ENCODE assay signal across 9 mouse cellular contexts in the genomic region with DNA sequence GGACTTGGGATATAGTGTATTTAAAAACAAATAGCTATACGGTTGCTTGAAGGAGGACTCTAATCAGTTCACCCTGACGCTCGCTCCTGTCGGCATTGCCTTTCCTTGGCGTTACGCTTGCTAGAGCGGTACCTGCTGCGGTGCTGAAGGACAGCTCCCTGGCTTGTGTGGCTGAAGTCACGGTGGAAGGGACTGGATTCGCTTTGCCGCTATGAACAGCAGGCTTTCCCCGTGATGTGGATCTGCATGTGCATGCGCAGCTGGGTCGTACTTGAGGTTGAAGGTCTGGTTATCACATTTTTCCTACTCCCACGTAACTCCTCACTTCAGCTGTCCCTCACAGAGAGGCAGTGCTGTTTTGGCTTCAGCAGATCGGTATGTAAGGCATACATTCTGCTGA. TPM values are rescaled to one million over a fixed set of nuclear protein-coding genes. Genes with fewer than 3 reads are reported as not detected.
DNase-seq lines count a peak whose midpoint lies in the region; ATAC-seq lines count a peak whose summit lies in the region.
"Had no signal": no experiment of that assay in that cellular context is flagged by ENCODE, and none has a peak within 500 bp of the region (broad histone marks: within the 10 kb centered on the region; RNA-seq: fewer than 3 reads in every experiment).

No protein-coding gene starts in this region.

- no peaks in the 10 kb centered on the region for H3K9me3 ChIP-seq in forebrain, embryonic 16.5 days (ENCODE audit: control insufficient read depth, low read length)
- H3K9me3 ChIP-seq in hindbrain, embryonic 16.5 days (ENCODE audit: control insufficient read depth, low read length): no peaks in the 10 kb centered on the region
- H3K9me3 ChIP-seq in midbrain, embryonic 15.5 days: no peaks in the 10 kb centered on the region
- H3K9me3 ChIP-seq: heart, embryonic 13.5 days had no signal

- H3K4me3 ChIP-seq in forebrain, embryonic 16.5 days (replicated peaks; ENCODE audit: low read length): peak overlapping the region; percentile 83
- peak overlapping the region; percentile 94 for H3K4me3 ChIP-seq in hindbrain, embryonic 16.5 days (ENCODE audit: low read length)
- H3K4me3 ChIP-seq in midbrain, embryonic 15.5 days: peak overlapping the region; percentile 93
- H3K4me3 ChIP-seq: heart, embryonic 13.5 days had no signal

- H3K4me1 ChIP-seq in forebrain, embryonic 16.5 days (replicated peaks; ENCODE audit: control insufficient read depth, insufficient read depth, low read length): peaks cover 25% of the 10 kb centered on the region
- peaks cover 22% of the 10 kb centered on the region for H3K4me1 ChIP-seq in hindbrain, embryonic 16.5 days (ENCODE audit: control insufficient read depth, insufficient read depth, low read depth, low read length)
- H3K4me1 ChIP-seq in midbrain, embryonic 15.5 days: peaks cover 42% of the 10 kb centered on the region

- no peak overlapping the region for H3K27ac ChIP-seq in forebrain, embryonic 16.5 days (ENCODE audit: low read length)
- no peak overlapping the region for H3K27ac ChIP-seq in hindbrain, embryonic 16.5 days (ENCODE audit: low read depth, low read length)
- H3K27ac ChIP-seq in midbrain, embryonic 15.5 days: no peak overlapping the region
- H3K27ac ChIP-seq: heart, embryonic 13.5 days had no signal

- H3K9ac ChIP-seq in forebrain, embryonic 16.5 days (replicated peaks; ENCODE audit: low read depth, low read length): peak overlapping the region; percentile 44; the same call in 1 of the 2 replicates
- H3K9ac ChIP-seq in hindbrain, embryonic 16.5 days (ENCODE audit: low read depth, low read length): peak overlapping the region; percentile 25; the same call in 1 of the 2 replicates
- peak overlapping the region; percentile 17 for H3K9ac ChIP-seq in midbrain, embryonic 15.5 days
- H3K9ac ChIP-seq: heart, embryonic 13.5 days had no signal

- H3K27me3 ChIP-seq in forebrain, embryonic 16.5 days (replicated peaks; ENCODE audit: control insufficient read depth, insufficient read depth, low read length): peaks cover 3% of the 10 kb centered on the region; the same call in 1 of the 2 replicates
- H3K27me3 ChIP-seq in hindbrain, embryonic 16.5 days (replicated peaks; ENCODE audit: control insufficient read depth, insufficient read depth, low read length): no peaks in the 10 kb centered on the region; the same call in 1 of the 2 replicates
- H3K27me3 ChIP-seq in midbrain, embryonic 15.5 days (replicated peaks): 0 out of 2 replicates have a peak, but pooled peaks cover 3% of the 10 kb centered on the region
- peaks cover 3% of the 10 kb centered on the region; the same call in 1 of the 2 replicates for H3K27me3 ChIP-seq in splenic B cell, adult 2 months (ENCODE audit: control insufficient read depth, insufficient read depth, low read length, poor library complexity, severe bottlenecking)

- intact Hi-C loops in left cerebral cortex, postnatal 36 days (cut with DNase I): loop anchor here (5.0 kb wide), 2 partner anchors 41 to 89 kb away; no protein-coding TSS in a partner anchor

- 5% methylated on average over 16 of the region's 16 CpGs for WGBS in forebrain, embryonic 16.5 days
- 4% methylated on average over 16 of the region's 16 CpGs for WGBS in hindbrain, embryonic 16.5 days
- 7% methylated on average over 16 of the region's 16 CpGs for WGBS in midbrain, embryonic 15.5 days

- DNase-seq in MEL-GATA-1-ER (ENCODE audit: extremely low read depth, low read depth): peak; percentile 8
- DNase-seq in adrenal gland, postnatal 25 days: peak; percentile 85
- DNase-seq in left cerebral cortex, postnatal 36 days (ENCODE audit: low spot score in 2 of 2): peak; percentile 50 to 59
- DNase-seq in splenic B cell, adult 2 months (ENCODE audit: low read depth, low spot score): peak; percentile 70

- peak overlapping the region; percentile 79 for H3K4me2 ChIP-seq in forebrain, embryonic 16.5 days (ENCODE audit: low read length)
- H3K4me2 ChIP-seq in hindbrain, embryonic 16.5 days (ENCODE audit: low read length): peak overlapping the region; percentile 76
- peak overlapping the region; percentile 86 for H3K4me2 ChIP-seq in midbrain, embryonic 15.5 days
- H3K4me2 ChIP-seq: heart, embryonic 13.5 days had no signal

- no peak for ATAC-seq in forebrain, embryonic 16.5 days
- ATAC-seq in hindbrain, embryonic 16.5 days: no peak
- no peak for ATAC-seq in midbrain, embryonic 15.5 days (replicated peaks)
- ATAC-seq in erythroid progenitor cell, adult 5-6 weeks (replicated peaks; ENCODE audit: low FRiP score, poor library complexity, severe bottlenecking): no peak

- H3K36me3 ChIP-seq in forebrain, embryonic 16.5 days (ENCODE audit: control insufficient read depth, insufficient read depth): no peaks in the 10 kb centered on the region
- no peaks in the 10 kb centered on the region for H3K36me3 ChIP-seq in hindbrain, embryonic 16.5 days (ENCODE audit: control insufficient read depth, insufficient read depth, low read length)
- H3K36me3 ChIP-seq in midbrain, embryonic 15.5 days (replicated peaks): no peaks in the 10 kb centered on the region
- H3K36me3 ChIP-seq in splenic B cell, adult 2 months (ENCODE audit: control insufficient read depth, insufficient read depth, low read length, poor library complexity, severe bottlenecking): no peaks in the 10 kb centered on the region
- H3K36me3 ChIP-seq: heart, embryonic 13.5 days had no signal

RNA-seq across cellular contexts. Expression of a gene that starts 3.5 kb away (rescaled TPM):
- 4.4 and 4.8 TPM in 2 replicates for total RNA-seq in adrenal gland, postnatal 25 days (2021)
- 19.3 and 23.0 TPM in 2 replicates for polyA plus RNA-seq in forebrain, embryonic 16.5 days (2015; fragmentation: Nextera tagmentation; extraction: Ambion mirVana)
- 11.6 and 20.0 TPM in 2 replicates for polyA plus RNA-seq in hindbrain, embryonic 16.5 days (2015; fragmentation: Nextera tagmentation; extraction: Ambion mirVana)
- total RNA-seq in left cerebral cortex, postnatal 36 days (2021): 100 to 1,000 TPM; 222 to 250 TPM
- polyA plus RNA-seq in midbrain, embryonic 15.5 days (2015; fragmentation: Nextera tagmentation; extraction: Ambion mirVana): 20.0 and 22.7 TPM in 2 replicates
- not detected in 2 replicates for total RNA-seq in erythroid progenitor cell, adult 5-6 weeks (2015; ENCODE audit: low replicate concordance)
- not detected in 2 replicates for total RNA-seq in erythroid progenitor cell, adult 5-6 weeks (2017; ENCODE audit: low replicate concordance)

Comparison
In these comparisons a context has a peak if more than half of its experiments do, and no peak if none do; other contexts are left out.
1. DNase-seq: peak in every context shown above with its lines; median percentile 85 in adrenal gland, postnatal 25 days; 70 in splenic B cell, adult 2 months; 54 in left cerebral cortex, postnatal 36 days; 8 in MEL-GATA-1-ER.
2. RNA of a gene that starts 3.5 kb away (total RNA-seq): 222 to 250 TPM in left cerebral cortex, postnatal 36 days; 4.4 to 4.8 TPM in adrenal gland, postnatal 25 days and not detected in erythroid progenitor cell, adult 5-6 weeks; every median in the first group is over 10 times any median in the second.
3. Peak in every context shown above with its lines, with median percentiles within 50 percentile points of each other: H3K4me2 ChIP-seq, H3K4me3 ChIP-seq and H3K9ac ChIP-seq.